Comparison of ENCODE assay signal across 7 mouse cellular contexts in the genomic region with DNA sequence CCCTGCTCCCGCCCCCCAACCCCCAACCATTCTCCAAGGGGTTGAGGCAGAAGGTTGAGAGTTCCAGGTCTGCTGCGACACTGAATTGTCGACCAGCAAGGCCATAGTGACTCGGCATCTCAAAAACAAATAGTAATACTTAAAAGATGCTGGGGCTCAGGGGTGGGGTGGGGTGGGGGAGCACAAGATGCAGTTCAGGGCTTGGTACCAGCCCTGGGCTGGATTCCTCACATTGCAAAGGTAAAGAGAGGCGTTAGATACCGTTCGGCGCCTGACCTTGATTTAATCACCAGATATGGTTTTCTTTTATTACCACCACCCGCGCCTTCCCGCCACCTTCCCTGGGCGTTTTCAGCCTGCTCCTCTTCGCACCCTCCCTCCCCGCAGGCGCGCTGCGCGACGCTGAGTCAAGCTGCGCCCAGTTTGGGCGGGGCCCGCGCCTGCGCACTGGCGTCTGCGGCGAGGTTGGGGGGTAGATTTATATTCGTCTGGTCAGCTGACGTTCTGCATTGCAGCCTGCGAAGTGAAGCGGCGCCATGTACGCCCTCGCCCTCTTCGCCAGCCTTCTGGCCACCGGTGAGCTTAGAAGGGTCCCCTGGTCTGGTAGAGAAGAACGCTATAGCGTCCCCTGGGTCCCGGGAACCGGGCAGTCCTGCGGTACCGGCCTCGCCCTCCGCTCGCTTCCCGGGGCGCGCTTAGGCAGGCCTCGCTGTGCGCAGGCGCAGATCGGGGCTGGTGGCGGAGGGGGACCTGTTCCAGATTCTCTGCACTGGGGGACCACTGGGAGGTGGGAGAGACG. TPM values are rescaled to one million over a fixed set of nuclear protein-coding genes. Genes with fewer than 3 reads are reported as not detected.
A peak's percentile ranks its signal among the peaks of the same experiment; 100 is the strongest.
DNase-seq lines count a peak whose midpoint lies in the region; ATAC-seq and TF ChIP-seq lines count a peak whose summit lies in the region.

Gene Psap, plus strand, starts transcription at position 421 of the 799 bp plus-strand sequence.

- TF ChIP-seq POLR2A in small intestine, adult 2 months (IDR thresholded peaks at IDR 0.05; ENCODE audit: low read depth, low read length): peak; percentile 62

- peak within 1 kb of the TSS; percentile 89 for H3K27ac ChIP-seq in intestine, postnatal 0 days (ENCODE audit: low read depth, low read length)
- H3K27ac ChIP-seq in midbrain, embryonic 12.5 days (replicated peaks): peak within 1 kb of the TSS; percentile 90
- peak within 1 kb of the TSS; percentile 78 for H3K27ac ChIP-seq in small intestine, adult 2 months (ENCODE audit: insufficient read depth, low read depth, low read length)

- H3K9ac ChIP-seq in intestine, postnatal 0 days (ENCODE audit: low read depth, low read length): peak within 1 kb of the TSS; percentile 84
- peak within 1 kb of the TSS; percentile 80 for H3K9ac ChIP-seq in midbrain, embryonic 12.5 days (replicated peaks)

- no peaks in the 10 kb centered on the region for H3K27me3 ChIP-seq in intestine, postnatal 0 days (replicated peaks; ENCODE audit: control insufficient read depth, insufficient read depth, low read length)
- H3K27me3 ChIP-seq in midbrain, embryonic 12.5 days: peaks cover 2% of the 10 kb centered on the region; the same call in 1 of the 2 replicates
- H3K27me3 ChIP-seq in small intestine, adult 2 months (ENCODE audit: control insufficient read depth, insufficient read depth, low read length): no peaks in the 10 kb centered on the region

- peak within 1 kb of the TSS; percentile 83 for H3K4me3 ChIP-seq in intestine, postnatal 0 days (ENCODE audit: low read depth, low read length)
- H3K4me3 ChIP-seq in midbrain, embryonic 12.5 days: peak within 1 kb of the TSS; percentile 78
- H3K4me3 ChIP-seq in small intestine, adult 2 months (ENCODE audit: low read depth, low read length): peak within 1 kb of the TSS; percentile 91

- intact Hi-C loops in left cerebral cortex, postnatal 4 days (cut with DNase I): loop anchor here (2.0 kb wide), 1 partner anchor 33 kb away; no protein-coding TSS in a partner anchor

- WGBS in intestine, postnatal 0 days: 2% methylated on average over 54 of the region's 54 CpGs
- WGBS in midbrain, embryonic 12.5 days: 2% methylated on average over 54 of the region's 54 CpGs
- 2% methylated on average over 54 of the region's 54 CpGs for WGBS in small intestine, adult 2 months

- no peaks in the 10 kb centered on the region; the same call in 1 of the 2 replicates for H3K36me3 ChIP-seq in intestine, postnatal 0 days (ENCODE audit: control insufficient read depth, insufficient read depth)
- no peaks in the 10 kb centered on the region for H3K36me3 ChIP-seq in midbrain, embryonic 12.5 days
- H3K36me3 ChIP-seq in small intestine, adult 2 months (ENCODE audit: control insufficient read depth, insufficient read depth, low read length): peaks cover 2% of the 10 kb centered on the region; the same call in 1 of the 2 replicates

- TF ChIP-seq CTCF in intestine, postnatal 0 days (IDR thresholded peaks at IDR 0.05; ENCODE audit: low read depth): peak; percentile 51
- no peak; the same call in 1 of the 2 replicates for TF ChIP-seq CTCF in small intestine, adult 2 months (IDR thresholded peaks at IDR 0.05; ENCODE audit: extremely low read depth, insufficient read length, insufficient replicate concordance, low read depth, low read length)

- no peaks in the 10 kb centered on the region for H3K9me3 ChIP-seq in intestine, postnatal 0 days (ENCODE audit: control insufficient read depth)
- no peaks in the 10 kb centered on the region for H3K9me3 ChIP-seq in midbrain, embryonic 12.5 days

- H3K4me2 ChIP-seq in intestine, postnatal 0 days (replicated peaks; ENCODE audit: low read depth): peak within 1 kb of the TSS; percentile 84
- peak within 1 kb of the TSS; percentile 87 for H3K4me2 ChIP-seq in midbrain, embryonic 12.5 days (replicated peaks)

- H3K4me1 ChIP-seq in intestine, postnatal 0 days (replicated peaks; ENCODE audit: control insufficient read depth, insufficient read depth, low read length): peaks cover 10% of the 10 kb centered on the region
- H3K4me1 ChIP-seq in midbrain, embryonic 12.5 days: peaks cover 42% of the 10 kb centered on the region
- H3K4me1 ChIP-seq in small intestine, adult 2 months (ENCODE audit: control insufficient read depth, insufficient read depth, insufficient read length, low read length): peaks cover 31% of the 10 kb centered on the region

- DNase-seq in adrenal gland, adult 8-10 months: peak; percentile 91
- peak; percentile 93 for DNase-seq in embryo, embryonic 9.5 days (ENCODE audit: extremely low spot score)
- no peak for DNase-seq in gonadal fat pad, adult 2 months (ENCODE audit: low read depth)
- peak; percentile 92 for DNase-seq in left cerebral cortex, postnatal 4 days

- peak; percentile 87 for ATAC-seq in intestine, postnatal 0 days
- ATAC-seq in midbrain, embryonic 12.5 days (ENCODE audit: low FRiP score, low read depth): peak; percentile 92

RNA-seq across cellular contexts. Expression of gene Psap, which starts in this region (rescaled TPM):
- 1,000 to 10,000 TPM; 1,117 to 1,520 (median 1,260) TPM for total RNA-seq in adrenal gland, adult 8-10 months (2022)
- polyA plus RNA-seq in gonadal fat pad, adult 2 months (2012; rRNA removed): 1,616 and 1,617 TPM in 2 replicates
- polyA plus RNA-seq in intestine, postnatal 0 days (2015; fragmentation: Nextera tagmentation; extraction: Ambion mirVana): 135 and 137 TPM in 2 replicates
- total RNA-seq in left cerebral cortex, postnatal 4 days (2021): 100 to 1,000 TPM; 700 to 775 TPM
- polyA plus RNA-seq in midbrain, embryonic 12.5 days (2016; fragmentation: Nextera tagmentation; extraction: Ambion mirVana): 85.5 and 96.5 TPM in 2 replicates
- 306 and 443 TPM in 2 replicates for polyA plus RNA-seq in small intestine, adult 2 months (2012; rRNA removed)
